Mouse (Mus musculus): ENCODE measurements around the gene Il27. TPM values are rescaled to one million over a fixed set of nuclear protein-coding genes. Genes with fewer than 3 reads are reported as not detected.

The Il27 gene
- 0.05 TPM in 1 of 2 replicates, not detected in the other for polyA plus RNA-seq (2012; rRNA removed)

DNA sequence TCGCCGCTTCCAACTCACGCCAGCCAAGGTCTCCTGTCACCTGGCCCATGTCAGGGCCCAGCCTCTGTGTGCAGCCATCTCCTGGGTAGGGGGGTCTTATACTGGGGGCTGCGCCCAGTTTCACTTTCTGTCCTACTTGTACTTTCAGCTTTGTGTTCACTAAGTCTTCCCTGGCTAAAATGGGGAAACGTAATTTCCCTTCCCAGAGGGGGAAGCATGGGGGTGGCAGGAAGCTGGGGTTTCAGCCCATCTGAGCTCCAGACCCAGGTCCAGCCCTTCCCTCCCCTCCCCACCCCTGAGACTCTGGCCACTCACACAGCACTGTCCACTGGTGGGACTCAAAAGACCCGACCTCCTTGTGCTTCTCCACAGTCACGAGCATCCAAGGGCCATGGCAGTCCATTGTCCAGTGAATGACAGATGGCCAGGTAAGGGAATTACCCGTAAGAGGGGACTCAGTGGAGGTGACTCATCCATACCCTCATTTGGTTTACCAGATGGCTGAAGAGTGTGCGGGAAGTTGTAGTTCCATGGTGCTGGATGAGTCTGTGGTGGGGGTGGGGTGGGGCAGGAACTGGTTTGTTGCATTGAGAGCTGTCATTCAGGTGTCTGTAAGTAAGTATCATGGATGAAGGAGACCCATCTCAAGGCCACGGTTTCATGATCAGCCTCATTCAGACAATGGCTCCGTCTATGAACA, at the start of gene Il27:
Gene Il27 (minus strand): TSS at position 80 of the 700 bp plus-strand sequence.

DNA sequence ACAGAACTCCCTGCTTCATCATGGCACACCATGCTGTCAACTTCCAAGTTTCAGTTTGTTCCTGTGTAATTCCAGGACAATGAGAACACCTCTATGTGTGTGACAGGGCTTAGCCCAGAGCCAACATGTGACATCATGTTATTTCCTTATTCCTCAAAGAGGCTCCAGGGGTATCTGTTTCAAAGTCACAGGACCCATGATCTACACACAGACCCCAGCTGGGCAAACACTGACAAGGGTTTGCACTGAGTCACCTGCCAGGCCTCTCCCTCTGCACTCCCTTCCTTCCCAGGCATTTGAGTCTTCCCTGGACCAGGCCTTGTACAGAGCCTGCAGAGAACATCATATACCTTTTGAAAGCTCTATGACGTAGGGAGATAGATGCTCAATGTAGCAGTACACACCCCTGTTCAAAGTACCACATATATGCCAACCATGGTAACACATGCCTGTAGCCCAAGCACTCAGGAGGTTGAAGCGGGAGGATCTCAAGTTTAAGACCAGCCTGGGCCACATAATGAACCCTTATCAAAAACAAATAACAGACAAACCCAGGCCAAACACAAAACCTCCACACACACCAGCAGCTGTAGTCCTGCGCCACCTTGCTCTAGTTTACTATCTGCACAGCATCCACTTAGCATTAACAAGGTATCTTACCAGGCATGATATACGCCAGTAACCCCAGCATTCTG, 36.2 kb upstream of the Il27 start, which contains the start of gene Nupr1:
Gene Nupr1 (minus strand): TSS at position 38 of the 695 bp plus-strand sequence.

DNA sequence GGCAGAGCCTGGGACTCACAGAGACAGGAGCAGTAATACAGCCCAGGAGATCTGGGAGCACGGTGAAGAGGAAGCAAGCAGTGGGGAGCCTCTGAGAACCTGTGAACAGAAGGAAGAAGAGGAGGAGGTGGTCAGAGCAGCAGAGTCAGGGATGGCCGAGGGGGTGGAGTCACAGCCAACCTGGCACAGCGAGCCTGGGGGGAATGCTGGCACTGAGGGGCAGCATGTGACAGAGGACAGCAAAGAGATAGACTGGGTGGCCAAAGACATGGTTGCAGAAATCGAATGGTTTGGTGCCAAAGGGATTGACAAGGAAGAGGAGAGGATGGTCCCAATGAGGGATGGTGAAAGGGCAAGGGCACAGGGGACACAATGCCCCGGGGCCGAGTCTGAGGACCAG, 9.0 kb downstream of the Il27 start, which contains the start of gene Cln3:
Gene Cln3 (minus strand): TSS at position 101 of the 400 bp plus-strand sequence.

DNA sequence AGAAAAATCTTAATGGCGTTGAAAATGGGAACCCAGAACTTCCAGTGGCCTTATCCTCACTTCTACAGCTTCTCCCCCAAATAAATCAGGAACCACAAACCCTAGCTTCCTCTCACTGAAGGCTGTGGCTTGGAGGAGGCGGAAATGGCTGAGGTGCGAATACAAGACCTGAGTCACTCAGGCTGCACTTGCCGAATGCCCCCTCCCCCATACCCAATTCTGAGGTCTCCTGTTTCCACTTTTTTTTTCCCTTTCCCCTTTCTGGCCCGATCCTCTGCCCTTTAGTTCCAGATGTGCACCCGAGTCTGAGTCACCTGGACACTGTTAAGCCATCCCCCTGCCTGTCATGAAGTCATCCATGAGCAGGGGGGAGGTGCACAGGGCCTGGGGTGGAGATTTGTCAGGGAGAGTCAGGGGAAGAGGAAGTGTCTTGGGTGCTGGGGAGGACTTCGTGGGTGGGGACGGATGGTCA, 10.2 kb downstream of the Il27 start, which contains the start of gene Apobr:
Gene Apobr (plus strand): TSS at position 437 of the 472 bp plus-strand sequence.

DNA sequence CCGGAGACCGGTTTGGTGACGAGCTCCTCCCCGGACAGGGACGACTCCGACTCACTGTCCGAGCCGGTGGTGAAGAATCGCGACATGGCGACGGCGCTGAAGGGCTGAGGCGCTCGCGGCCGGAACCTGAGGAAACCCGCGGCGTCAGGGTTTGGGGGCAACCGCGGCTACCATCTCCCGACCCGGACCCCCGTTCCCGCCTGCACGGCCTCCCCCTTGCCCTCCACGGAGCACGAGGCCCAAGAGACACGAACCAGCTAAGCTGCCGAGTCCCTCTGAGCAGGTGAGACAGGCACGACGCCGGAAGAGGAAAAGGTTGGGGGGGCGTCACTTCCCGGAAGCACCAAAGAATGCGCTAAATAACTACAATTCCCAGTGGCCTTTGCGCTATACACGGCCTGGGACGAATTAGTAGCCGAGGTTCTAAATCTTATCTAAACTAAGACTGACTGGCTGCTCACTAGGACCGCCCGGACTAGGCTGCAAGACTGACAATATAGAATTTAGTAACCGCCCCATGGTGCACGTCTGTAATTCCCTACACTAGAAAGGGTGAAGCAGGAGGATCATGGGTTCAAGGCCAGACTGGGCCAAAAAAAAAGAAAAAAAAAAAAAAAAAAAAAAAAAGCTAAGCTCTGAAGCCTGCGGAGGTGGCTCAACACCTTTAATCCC, 28.5 kb downstream of the Il27 start, which contains the start of gene Eif3c:
Gene Eif3c (minus strand): TSS at position 318 of the 672 bp plus-strand sequence.

Other genes starting within 250 kb of the Il27 start
- gene Lat, start 225.4 kb downstream of the Il27 start, polyA plus RNA-seq (2012; rRNA removed): 7.6 and 7.8 TPM in 2 replicates
- 18.6 and 18.9 TPM in 2 replicates for gene Spns1, start 217.5 kb downstream of the Il27 start, polyA plus RNA-seq (2012; rRNA removed)
- gene Nfatc2ip, start 198.2 kb downstream of the Il27 start, polyA plus RNA-seq (2012; rRNA removed): 6.6 and 8.4 TPM in 2 replicates
- 0.28 and 0.39 TPM in 2 replicates for gene Cd19, start 180.1 kb downstream of the Il27 start, polyA plus RNA-seq (2012; rRNA removed)
- gene Rabep2, start 166.2 kb downstream of the Il27 start, polyA plus RNA-seq (2012; rRNA removed): 3.7 and 4.3 TPM in 2 replicates
- gene Atp2a1, start 131.8 kb downstream of the Il27 start, polyA plus RNA-seq (2012; rRNA removed): 0.07 and 2.3 TPM in 2 replicates
- 11.3 and 12.5 TPM in 2 replicates for gene Sh2b1, start 119.5 kb downstream of the Il27 start, polyA plus RNA-seq (2012; rRNA removed)
- 64.3 and 72.3 TPM in 2 replicates for gene Tufm, start 107.6 kb downstream of the Il27 start, polyA plus RNA-seq (2012; rRNA removed)
- gene Atxn2l, start 91.5 kb downstream of the Il27 start, polyA plus RNA-seq (2012; rRNA removed): 34.5 and 42.6 TPM in 2 replicates
- 62.2 and 63.9 TPM in 2 replicates for gene Eif3c, start 28.5 kb downstream of the Il27 start, polyA plus RNA-seq (2012; rRNA removed)
- gene Apobr, start 10.0 kb downstream of the Il27 start, polyA plus RNA-seq (2012; rRNA removed): 1.5 and 1.8 TPM in 2 replicates
- gene Cln3, start 9.1 kb downstream of the Il27 start, polyA plus RNA-seq (2012; rRNA removed): 7.1 and 8.9 TPM in 2 replicates
- gene Nupr1, start 35.9 kb upstream of the Il27 start, polyA plus RNA-seq (2012; rRNA removed): 2.1 and 2.9 TPM in 2 replicates
- gene Sgf29, start 54.4 kb upstream of the Il27 start, polyA plus RNA-seq (2012; rRNA removed): 24.7 and 26.9 TPM in 2 replicates
- gene Sult1a1, start 81.5 kb upstream of the Il27 start, polyA plus RNA-seq (2012; rRNA removed): 4.4 and 5.2 TPM in 2 replicates
- 33.9 and 35.2 TPM in 2 replicates for gene Bola2, start 100.5 kb upstream of the Il27 start, polyA plus RNA-seq (2012; rRNA removed)
- 4.6 and 4.9 TPM in 2 replicates for gene Slx1b, start 100.8 kb upstream of the Il27 start, polyA plus RNA-seq (2012; rRNA removed)
- 44.1 and 60.0 TPM in 2 replicates for gene Coro1a, start 112.8 kb upstream of the Il27 start, polyA plus RNA-seq (2012; rRNA removed)
- gene Mapk3, start 164.7 kb upstream of the Il27 start, polyA plus RNA-seq (2012; rRNA removed): 28.0 and 36.0 TPM in 2 replicates
- gene Gdpd3, start 171.4 kb upstream of the Il27 start, polyA plus RNA-seq (2012; rRNA removed): 1.2 and 1.6 TPM in 2 replicates
- 58.6 and 66.7 TPM in 2 replicates for gene Ypel3, start 182.0 kb upstream of the Il27 start, polyA plus RNA-seq (2012; rRNA removed)
- gene Tbx6, start 186.5 kb upstream of the Il27 start, polyA plus RNA-seq (2012; rRNA removed): 1.0 and 1.3 TPM in 2 replicates
- 74.0 and 86.5 TPM in 2 replicates for gene Ppp4c, start 197.6 kb upstream of the Il27 start, polyA plus RNA-seq (2012; rRNA removed)
- gene Fam57b, start 202.7 kb upstream of the Il27 start, polyA plus RNA-seq (2012; rRNA removed): 0.09 and 0.13 TPM in 2 replicates
- gene 4930451I11Rik, start 236.7 kb upstream of the Il27 start, polyA plus RNA-seq (2012; rRNA removed): not detected in 2 replicates